Mouse (Mus musculus): ENCODE data around the gene Spns2.

- TF ChIP-seq CTCF (IDR thresholded peaks at IDR 0.05; ENCODE audit: control insufficient read depth, insufficient read depth, insufficient replicate concordance, low read depth, low read length): no peak
- no peak for TF ChIP-seq POLR2A (IDR thresholded peaks at IDR 0.05; ENCODE audit: control insufficient read depth, low read depth, low read length)
These were observed 24.9 kb downstream of the Spns2 start for GRCm38 (mm10) chr11:72464821-72465220.
